Mouse (Mus musculus) bone marrow, adult 2 months (tissue): ENCODE results near the gene Fry.

Experiments used
- CTCF ChIP-seq: fragments of 200-500 bp; IDR thresholded peaks from 2 replicates; pipeline ENCODE4 v1.5.1; 2011; ENCODE audit warnings: low read length, control low read depth; ENCODE audit not compliant: control insufficient read depth, insufficient read depth
- POLR2A ChIP-seq: fragments of 200-500 bp; IDR thresholded peaks from 2 replicates; pipeline ENCODE4 v1.6.1; 2011; ENCODE audit warnings: low read depth, mild to moderate bottlenecking, control low read depth, low read length, borderline replicate concordance; ENCODE audit not compliant: control insufficient read depth

GRCm38 (mm10) chr5:150220333-150220732, 101.9 kb downstream of the Fry start:
- TF ChIP-seq POLR2A, result no peak
- peak; percentile 64 for TF ChIP-seq CTCF
